Mouse (Mus musculus): ENCODE measurements around the gene Zcchc4. TPM values are rescaled to one million over a fixed set of nuclear protein-coding genes. Genes with fewer than 3 reads are reported as not detected.
"Not testable (repeated sequence)": the region's sequence is repeated elsewhere in the genome, so short reads cannot be mapped to it uniquely, and the experiment has no call there.

The Zcchc4 gene
- polyA plus RNA-seq, 1 experiment from 2014 or later = 13.0 TPM

GRCm38 (mm10) chr5:52755989-52756388 is 19.2 kb upstream of the Zcchc4 start:
- Histone ChIP-seq H3K4me3 (replicated peaks) (no peak overlapping the region), H3K27ac (no peak overlapping the region), H3K9ac (no peak overlapping the region), H3K36me3 (0 out of 2 replicates have a peak, but pooled peaks cover 3% of the 10 kb centered on the region), H3K9me3 (no peaks in the 10 kb centered on the region), H3K27me3 (replicated peaks) (no peaks in the 10 kb centered on the region), H3K4me2 (no peak overlapping the region), H3K4me1 (no peaks in the 10 kb centered on the region)
- no peak for ATAC-seq (ENCODE audit: insufficient read depth, low FRiP score, low read depth)
- WGBS = 83% methylated on average over 6 of the region's 6 CpGs

GRCm38 (mm10) chr5:52762586-52762985 is 12.6 kb upstream of the Zcchc4 start:
- H3K4me2 ChIP-seq = no peak overlapping the region
- WGBS = 89% methylated on average over 7 of the region's 7 CpGs
- H3K9ac ChIP-seq = no peak overlapping the region
- no peak for ATAC-seq (ENCODE audit: insufficient read depth, low FRiP score, low read depth)
- no peaks in the 10 kb centered on the region for H3K27me3 ChIP-seq (replicated peaks)
- H3K9me3 ChIP-seq = no peaks in the 10 kb centered on the region
- no peaks in the 10 kb centered on the region for H3K4me1 ChIP-seq
- H3K27ac ChIP-seq = no peak overlapping the region
- H3K4me3 ChIP-seq (replicated peaks) = no peak overlapping the region
- H3K36me3 ChIP-seq = no peaks in the 10 kb centered on the region

DNA sequence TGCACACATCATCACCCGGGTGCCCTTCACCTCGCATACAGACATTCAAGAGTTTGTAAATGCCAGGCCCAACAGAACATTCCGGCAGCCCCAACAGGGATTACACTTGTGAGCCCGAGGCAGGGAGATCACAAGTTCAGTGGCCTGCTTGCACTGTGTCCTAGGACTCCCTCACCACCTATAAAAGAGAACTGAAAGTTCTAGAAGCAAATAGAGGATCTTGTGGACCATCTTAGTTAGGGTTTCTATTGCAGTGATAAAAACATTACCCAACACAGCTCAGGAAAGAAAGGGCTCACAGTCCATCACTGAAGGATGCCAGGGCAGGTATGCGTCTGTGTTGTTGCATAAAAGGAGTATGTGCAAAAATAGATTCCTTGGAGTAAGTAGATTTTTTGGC is 942 bp upstream of the Zcchc4 start:
- no peaks in the 10 kb centered on the region for H3K27me3 ChIP-seq (replicated peaks)
- 92% methylated on average over 5 of the region's 5 CpGs for WGBS

DNA sequence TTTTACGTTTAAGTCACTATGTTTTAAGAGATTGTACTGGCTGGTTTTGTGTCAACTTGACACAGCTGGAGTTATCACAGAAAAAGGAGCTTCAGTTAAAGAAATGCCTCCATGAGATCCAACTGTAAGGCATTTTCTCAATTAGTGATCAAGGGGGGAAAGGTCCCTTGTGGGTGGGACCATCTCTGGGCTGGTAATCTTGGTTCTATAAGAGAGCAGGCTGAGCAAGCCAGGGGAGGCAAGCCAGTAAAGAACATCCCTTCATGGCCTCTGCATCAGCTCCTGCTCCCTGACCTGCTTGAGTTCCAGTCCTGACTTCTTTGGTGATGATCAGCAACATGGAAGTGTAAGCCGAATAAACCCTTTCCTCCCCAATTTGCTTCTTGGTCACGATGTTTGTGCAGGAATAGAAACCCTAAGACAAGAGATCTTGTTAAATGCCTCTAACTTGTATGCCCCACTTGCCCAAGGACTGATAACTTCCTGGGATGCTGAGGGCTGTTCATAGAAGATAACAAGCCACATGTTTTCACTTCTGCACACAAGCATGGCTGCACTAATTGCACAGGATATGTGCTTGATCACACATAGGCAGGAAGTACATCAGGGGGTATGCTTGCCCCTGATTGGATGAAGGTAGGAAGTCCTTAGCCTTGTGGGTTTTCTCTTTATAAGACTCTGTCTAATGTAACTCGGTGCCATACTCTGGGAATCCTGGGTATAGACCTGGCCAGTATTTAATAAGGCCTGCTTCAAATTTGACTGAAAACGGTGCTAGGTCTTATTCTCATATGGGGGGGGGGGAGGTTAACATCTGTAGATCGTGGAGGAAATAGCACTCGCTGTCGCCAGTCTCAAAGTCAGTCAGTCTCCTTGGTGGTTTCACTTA is 1.5 kb downstream of the Zcchc4 start:
- not testable (repeated sequence) for H3K27me3 ChIP-seq (replicated peaks); H3K4me3 ChIP-seq (replicated peaks); ATAC-seq (ENCODE audit: insufficient read depth, low FRiP score, low read depth); H3K9ac ChIP-seq; H3K4me2 ChIP-seq; H3K27ac ChIP-seq; H3K4me1 ChIP-seq; H3K36me3 ChIP-seq; H3K9me3 ChIP-seq
- WGBS = 91% methylated on average over 8 of the region's 8 CpGs

More for the DNA sequence above, 942 bp upstream of the Zcchc4 start:
- Histone ChIP-seq H3K4me2 (no peak overlapping the region), H3K9ac (no peak overlapping the region), H3K27ac (no peak overlapping the region), H3K9me3 (no peaks in the 10 kb centered on the region), H3K4me1 (no peaks in the 10 kb centered on the region), H3K36me3 (no peaks in the 10 kb centered on the region), H3K4me3 (replicated peaks) (no peak overlapping the region)
- ATAC-seq (ENCODE audit: insufficient read depth, low FRiP score, low read depth) = no peak

GRCm38 (mm10) chr5:52782523-52783250 is 7.5 kb downstream of the Zcchc4 start:
- H3K4me1 ChIP-seq = no peaks in the 10 kb centered on the region
- peak overlapping the region; percentile 64 for H3K27ac ChIP-seq
- no peaks in the 10 kb centered on the region for H3K36me3 ChIP-seq
- H3K27me3 ChIP-seq (replicated peaks) = no peaks in the 10 kb centered on the region
- H3K9me3 ChIP-seq = no peaks in the 10 kb centered on the region
- 4% methylated on average over 37 of the region's 37 CpGs for WGBS
- peak overlapping the region; percentile 77 for H3K4me3 ChIP-seq (replicated peaks)
- H3K9ac ChIP-seq = peak overlapping the region; percentile 42
- peak; percentile 95 for ATAC-seq (ENCODE audit: insufficient read depth, low FRiP score, low read depth)
- H3K4me2 ChIP-seq = peak overlapping the region; percentile 55

GRCm38 (mm10) chr5:52783251-52783620 is 8.0 kb downstream of the Zcchc4 start:
- Histone ChIP-seq H3K27me3 (replicated peaks) (no peaks in the 10 kb centered on the region), H3K9ac (peak overlapping the region; percentile 42), H3K4me1 (no peaks in the 10 kb centered on the region), H3K4me3 (replicated peaks) (peak overlapping the region; percentile 77), H3K27ac (peak overlapping the region; percentile 64), H3K9me3 (no peaks in the 10 kb centered on the region), H3K4me2 (peak overlapping the region; percentile 55), H3K36me3 (no peaks in the 10 kb centered on the region)
- under 1% methylated on average over 9 of the region's 9 CpGs for WGBS
- peak; percentile 45 for ATAC-seq (ENCODE audit: insufficient read depth, low FRiP score, low read depth)

DNA sequence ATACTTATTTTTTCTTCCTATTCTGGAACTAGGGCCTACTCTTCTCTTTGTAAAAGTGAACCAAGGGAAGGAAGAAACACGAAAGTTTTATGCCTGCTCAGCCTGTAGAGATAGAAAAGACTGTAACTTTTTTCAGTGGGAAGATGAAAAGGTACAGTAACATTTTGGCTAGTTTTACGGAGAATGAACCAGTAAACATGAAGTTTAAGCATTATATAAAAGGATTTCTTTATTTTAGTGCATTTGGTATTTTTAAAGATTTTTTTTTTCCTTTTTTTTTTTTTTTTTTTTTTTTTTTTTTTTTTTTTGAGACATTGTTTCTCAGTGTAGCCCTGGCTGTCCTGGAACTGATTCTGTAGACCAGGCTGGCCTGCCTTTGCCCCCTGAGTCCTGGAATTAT is 8.7 kb downstream of the Zcchc4 start:
- H3K4me3 ChIP-seq (replicated peaks) = no peak overlapping the region
- WGBS = 79% methylated on average over 2 of the region's 2 CpGs
- H3K27me3 ChIP-seq (replicated peaks) = no peaks in the 10 kb centered on the region
- H3K4me1 ChIP-seq = no peaks in the 10 kb centered on the region
- no peak for ATAC-seq (ENCODE audit: insufficient read depth, low FRiP score, low read depth)
- H3K27ac ChIP-seq = no peak overlapping the region
- H3K9me3 ChIP-seq = no peaks in the 10 kb centered on the region
- H3K9ac ChIP-seq = no peak overlapping the region
- H3K36me3 ChIP-seq = no peaks in the 10 kb centered on the region
- H3K4me2 ChIP-seq = no peak overlapping the region

GRCm38 (mm10) chr5:52786556-52787322 is 11.5 kb downstream of the Zcchc4 start:
- H3K36me3 ChIP-seq = no peaks in the 10 kb centered on the region
- H3K4me1 ChIP-seq = no peaks in the 10 kb centered on the region
- no peak overlapping the region for H3K27ac ChIP-seq
- ATAC-seq (ENCODE audit: insufficient read depth, low FRiP score, low read depth) = no peak
- H3K4me2 ChIP-seq = no peak overlapping the region
- H3K9me3 ChIP-seq = no peaks in the 10 kb centered on the region
- no peak overlapping the region for H3K4me3 ChIP-seq (replicated peaks)
- H3K9ac ChIP-seq = no peak overlapping the region
- no peaks in the 10 kb centered on the region for H3K27me3 ChIP-seq (replicated peaks)
- 76% methylated on average over 7 of the region's 7 CpGs for WGBS

DNA sequence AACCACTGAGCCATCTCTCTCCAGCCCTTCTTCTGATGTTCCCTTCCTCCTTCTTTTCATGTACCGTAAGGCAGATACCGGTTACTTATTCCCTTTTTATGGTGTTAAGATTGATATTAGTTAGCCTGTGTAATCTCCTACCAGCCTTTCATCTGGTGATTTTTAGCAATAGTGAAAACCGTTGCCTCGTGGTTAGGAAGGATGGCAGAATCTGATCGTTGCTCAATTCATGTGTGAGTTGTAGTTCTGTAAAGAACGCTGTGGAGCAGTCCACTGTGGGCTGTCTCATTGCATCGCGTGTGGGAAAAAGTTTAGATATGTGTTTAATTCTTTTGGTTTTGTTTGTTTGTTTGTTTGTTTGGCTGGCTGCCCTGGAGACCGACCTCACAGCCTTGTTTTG is 18.0 kb downstream of the Zcchc4 start:
- H3K4me2 ChIP-seq = no peak overlapping the region
- H3K9me3 ChIP-seq = no peaks in the 10 kb centered on the region
- no peaks in the 10 kb centered on the region for H3K4me1 ChIP-seq
- H3K27me3 ChIP-seq (replicated peaks) = no peaks in the 10 kb centered on the region
- no peak overlapping the region for H3K27ac ChIP-seq
- H3K9ac ChIP-seq = no peak overlapping the region
- peaks cover 13% of the 10 kb centered on the region; the same call in 1 of the 2 replicates for H3K36me3 ChIP-seq
- WGBS = 88% methylated on average over 9 of the region's 9 CpGs
- ATAC-seq (ENCODE audit: insufficient read depth, low FRiP score, low read depth) = no peak
- H3K4me3 ChIP-seq (replicated peaks) = no peak overlapping the region

DNA sequence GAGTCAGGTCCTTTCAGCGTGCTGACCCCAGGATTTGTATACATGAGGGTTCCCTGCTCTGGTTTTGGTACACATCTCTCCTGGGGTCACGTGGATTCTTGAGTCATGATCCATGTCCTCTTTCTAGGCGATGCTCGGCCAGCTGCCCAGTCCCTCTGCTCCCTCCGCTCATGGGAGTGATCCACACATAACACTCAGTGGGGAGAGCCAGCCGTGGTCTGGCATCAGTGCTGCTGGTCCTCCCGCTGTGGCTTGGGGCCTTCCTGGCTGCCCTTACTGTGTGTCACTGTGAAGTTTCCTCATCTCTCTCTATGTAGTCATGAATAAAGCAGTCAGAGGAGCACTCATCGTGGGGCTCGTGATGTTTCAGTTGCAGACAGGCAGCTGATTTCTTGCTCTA is 18.9 kb downstream of the Zcchc4 start:
- 88% methylated on average over 9 of the region's 9 CpGs for WGBS
- Histone ChIP-seq H3K27me3 (replicated peaks) (no peaks in the 10 kb centered on the region), H3K4me2 (no peak overlapping the region), H3K27ac (no peak overlapping the region), H3K4me3 (replicated peaks) (no peak overlapping the region), H3K9me3 (no peaks in the 10 kb centered on the region), H3K4me1 (no peaks in the 10 kb centered on the region), H3K9ac (no peak overlapping the region), H3K36me3 (peaks cover 13% of the 10 kb centered on the region; the same call in 1 of the 2 replicates)
- no peak for ATAC-seq (ENCODE audit: insufficient read depth, low FRiP score, low read depth)

- WGBS = 89% methylated on average over 12 of the region's 12 CpGs
- peaks cover 13% of the 10 kb centered on the region for H3K36me3 ChIP-seq
- no peak overlapping the region for H3K4me2 ChIP-seq
- no peak overlapping the region for H3K4me3 ChIP-seq (replicated peaks)
- no peaks in the 10 kb centered on the region for H3K27me3 ChIP-seq (replicated peaks)
- H3K4me1 ChIP-seq = no peaks in the 10 kb centered on the region
- ATAC-seq (ENCODE audit: insufficient read depth, low FRiP score, low read depth) = no peak
- no peaks in the 10 kb centered on the region for H3K9me3 ChIP-seq
- H3K9ac ChIP-seq = no peak overlapping the region
- no peak overlapping the region for H3K27ac ChIP-seq
Observed at GRCm38 (mm10) chr5:52799274-52799985, 24.2 kb downstream of the Zcchc4 start.
